Mouse (Mus musculus) thymus, postnatal 10 days (tissue): ENCODE data around the gene Olfr1335.
"Not testable (repeated sequence)": the region's sequence is repeated elsewhere in the genome, so short reads cannot be mapped to it uniquely, and the experiment has no call there.

Source experiments
- DNase-seq, 2 experiments: peaks; one replicate each; pipeline ENCODE4 v3.0.0; 2021; ENCODE audit warnings: low spot score in 2 of 2

Gene Olfr1335

DNA sequence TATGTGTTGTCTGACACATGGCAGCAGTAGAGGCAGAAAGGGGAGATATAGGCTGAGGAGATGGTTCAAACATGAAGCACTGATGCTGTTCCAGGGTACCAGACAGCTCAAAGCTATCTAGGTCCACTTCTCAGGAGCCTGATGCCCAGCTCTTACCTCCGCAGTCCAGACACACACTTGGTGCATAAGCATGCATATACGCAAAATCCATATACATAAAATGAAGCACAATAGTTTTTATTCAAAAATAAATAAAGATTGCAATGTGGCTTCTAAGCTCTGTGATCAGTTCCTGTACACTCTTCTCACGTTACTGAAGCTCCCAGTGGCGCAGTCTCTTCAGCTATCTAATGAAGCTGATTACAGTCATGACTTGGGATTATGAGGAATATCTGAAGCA, at the start of gene Olfr1335:
Gene Olfr1335, minus strand, starts transcription at position 101 of the 400 bp plus-strand sequence.
- no peak for DNase-seq

DNA sequence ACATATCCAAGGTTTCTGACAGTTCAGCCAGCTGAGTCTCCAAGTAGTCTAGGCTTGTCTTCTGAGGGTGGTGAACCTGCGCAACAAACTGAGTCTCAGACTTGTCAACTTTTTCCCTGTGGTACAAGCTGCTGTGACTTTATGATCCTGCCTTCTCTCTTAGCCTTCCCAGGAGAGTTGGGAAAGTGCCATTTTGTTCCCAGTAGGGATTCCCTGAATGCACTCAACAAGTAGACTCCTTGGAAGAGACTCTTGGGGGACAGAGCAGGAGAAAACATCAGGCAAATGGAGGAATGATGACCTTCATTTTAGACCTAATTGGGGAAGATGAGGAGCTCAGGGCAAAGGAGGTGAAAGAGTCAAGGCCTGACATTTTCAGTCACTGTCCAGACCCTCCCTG, 26.4 kb upstream of the Olfr1335 start, which contains the start of gene Olfr1333:
Gene Olfr1333, minus strand, starts transcription at position 101 of the 400 bp plus-strand sequence.
- DNase-seq = no peak

DNA sequence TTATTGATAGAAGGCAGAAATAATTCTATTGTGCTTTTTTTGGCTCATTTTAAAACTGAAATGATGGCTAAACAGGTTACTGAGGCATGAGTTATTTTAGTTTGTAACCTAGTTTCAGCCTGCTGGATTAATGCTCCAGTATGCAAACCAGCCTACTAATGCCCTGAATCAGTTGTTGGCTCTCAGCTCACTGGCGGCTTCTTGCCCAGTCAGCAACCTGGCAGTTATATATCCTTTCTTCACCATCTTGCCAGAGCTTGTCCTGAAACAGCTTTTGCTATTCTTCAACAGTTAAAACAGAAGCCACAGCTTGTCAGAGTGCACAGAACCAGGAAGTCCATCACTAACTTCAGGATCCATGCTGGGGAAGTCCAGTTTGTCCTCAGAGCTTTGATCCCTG, 9.2 kb upstream of the Olfr1335 start:
- no peak for DNase-seq

DNA sequence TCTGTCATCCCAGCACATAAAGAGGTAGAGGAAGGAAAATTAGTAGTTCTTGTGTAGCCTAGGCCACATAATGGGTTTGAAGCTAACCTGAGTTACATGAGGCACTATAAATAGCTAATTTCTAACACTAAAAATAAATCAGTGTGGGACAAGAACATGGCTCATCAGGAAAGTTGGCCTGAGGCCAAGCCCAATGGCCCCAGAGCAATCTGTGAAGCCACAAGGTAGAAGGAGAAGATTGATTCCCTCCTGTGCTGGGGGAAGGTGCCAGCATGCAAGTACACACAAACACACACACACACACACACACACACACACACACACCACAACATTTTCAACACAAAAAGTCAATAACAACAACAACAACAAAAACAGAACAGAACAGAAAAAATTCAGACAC, 16.9 kb downstream of the Olfr1335 start:
- DNase-seq = not testable (repeated sequence)

DNA sequence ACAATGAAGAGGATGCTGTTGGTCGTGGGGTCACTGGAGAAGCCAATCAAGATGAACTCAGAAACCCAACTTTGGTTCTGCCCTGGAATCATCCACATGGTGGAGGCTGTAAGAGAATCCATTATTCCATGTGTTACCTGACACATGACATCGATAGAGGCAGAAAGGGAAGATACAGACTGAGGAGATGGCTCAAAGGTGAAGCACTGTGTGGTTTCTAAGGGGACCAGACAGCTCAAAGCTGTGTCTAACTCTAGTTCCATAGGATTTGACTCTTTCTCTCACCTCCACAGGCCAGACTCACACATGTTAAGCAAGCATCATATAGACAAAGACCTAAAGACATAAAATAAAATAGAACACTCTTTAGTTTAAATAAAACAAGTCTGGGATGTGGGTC, 27.3 kb downstream of the Olfr1335 start, which contains the start of gene Olfr1337:
Gene Olfr1337, minus strand, starts transcription at position 101 of the 400 bp plus-strand sequence.
- DNase-seq = no peak
